Mouse (Mus musculus) cerebellum, postnatal 25 days (tissue): ENCODE results near the gene Tiam1.
A peak's percentile ranks its signal among the peaks of the same experiment; 100 is the strongest.

Experiments
- DNase-seq, 2 experiments: peaks; one replicate each; pipeline ENCODE4 v3.0.0; 2021; ENCODE audit warnings: mixed read lengths in 2 of 2

Gene Tiam1

DNA sequence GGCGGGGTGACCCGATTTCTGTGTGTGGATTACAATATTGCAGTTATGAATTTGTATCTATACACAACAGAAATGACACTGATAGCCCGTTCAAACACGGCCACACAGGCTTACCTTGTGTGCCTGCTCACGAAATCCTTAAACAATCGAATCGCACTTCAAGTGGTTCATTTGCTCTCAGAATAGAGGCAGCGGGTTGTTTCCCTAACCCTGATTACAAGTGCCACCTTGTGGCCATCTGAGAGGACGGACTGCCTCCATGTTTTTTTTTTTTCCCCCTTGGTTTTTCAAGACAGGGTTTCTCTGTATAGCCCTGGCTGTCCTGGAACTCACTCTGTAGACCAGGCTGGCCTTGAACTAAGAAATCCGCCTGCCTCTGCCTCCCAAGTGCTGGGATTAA is 312.4 kb downstream of the Tiam1 start:
- DNase-seq = peak; percentile 48 to 64

DNA sequence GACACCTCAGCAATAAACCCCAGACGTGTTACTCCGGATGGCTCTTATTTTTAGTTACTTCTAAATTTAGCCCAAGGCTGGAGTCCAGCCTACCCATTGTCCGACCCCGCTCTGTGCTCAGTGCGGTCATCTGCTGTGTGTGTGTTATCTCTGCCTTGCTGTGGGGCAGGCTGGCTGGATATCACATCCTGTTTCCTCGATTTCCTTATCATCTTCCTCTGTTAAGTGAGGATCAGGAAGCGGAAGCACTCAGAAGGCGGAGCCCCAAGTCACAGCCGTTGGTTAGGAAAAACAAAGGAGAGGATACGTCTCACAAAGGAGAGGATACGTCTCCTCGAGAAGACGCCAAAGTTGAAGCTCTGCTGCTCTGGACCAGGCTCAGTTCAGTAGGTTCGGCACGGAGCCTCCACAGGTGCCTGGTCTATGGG is 313.3 kb downstream of the Tiam1 start:
- DNase-seq = peak in 1 of 2 experiments; percentile 52

DNA sequence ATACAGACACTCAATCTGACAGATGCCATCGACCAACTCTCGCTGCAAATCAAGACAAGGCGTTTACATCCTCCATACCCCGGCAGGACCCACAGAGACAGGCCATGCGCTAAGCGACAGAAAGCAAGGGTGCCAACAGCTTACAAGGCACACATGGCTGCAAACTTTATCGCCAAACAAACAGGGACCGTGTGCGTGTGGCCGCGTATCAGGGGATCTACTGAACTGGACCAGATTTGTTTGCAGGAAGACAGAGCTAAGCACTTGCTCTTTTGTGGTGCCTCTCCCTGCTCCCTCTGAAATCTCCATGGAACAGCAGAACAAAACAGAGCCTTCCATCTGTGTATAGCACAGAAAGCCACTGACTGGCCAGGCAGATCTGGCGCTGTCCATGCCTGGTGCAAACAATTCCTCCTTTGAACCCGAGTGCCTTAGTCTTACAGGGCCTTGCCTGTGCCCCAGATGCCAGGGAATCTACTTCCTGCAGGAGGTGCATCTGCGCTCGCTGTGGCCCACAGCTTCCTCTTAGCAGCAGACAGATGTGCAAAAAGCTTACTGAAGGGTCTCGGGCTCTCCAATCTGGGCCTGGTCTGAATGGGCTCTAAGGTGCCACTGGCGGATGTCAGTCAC is 316.0 kb downstream of the Tiam1 start:
- DNase-seq = no peak

DNA sequence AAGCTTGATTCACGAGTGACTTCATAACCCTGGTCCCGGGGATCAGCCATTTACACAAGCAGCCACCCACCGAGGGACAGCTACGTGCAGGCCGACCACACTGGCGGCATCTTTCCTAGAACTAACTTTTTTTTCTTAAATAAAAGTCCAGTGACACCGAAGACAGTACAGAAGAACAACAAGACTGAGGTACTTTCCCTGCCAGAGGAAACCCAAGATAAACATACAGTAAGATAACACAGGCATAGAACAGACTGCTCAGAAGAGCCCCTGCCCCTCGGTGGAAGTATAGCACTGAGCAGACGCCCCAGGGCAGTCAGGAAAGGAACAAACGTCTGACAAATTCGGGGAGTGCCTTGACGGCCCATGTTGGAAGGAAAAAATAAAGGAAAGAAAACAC is 317.7 kb downstream of the Tiam1 start:
- DNase-seq = no peak

DNA sequence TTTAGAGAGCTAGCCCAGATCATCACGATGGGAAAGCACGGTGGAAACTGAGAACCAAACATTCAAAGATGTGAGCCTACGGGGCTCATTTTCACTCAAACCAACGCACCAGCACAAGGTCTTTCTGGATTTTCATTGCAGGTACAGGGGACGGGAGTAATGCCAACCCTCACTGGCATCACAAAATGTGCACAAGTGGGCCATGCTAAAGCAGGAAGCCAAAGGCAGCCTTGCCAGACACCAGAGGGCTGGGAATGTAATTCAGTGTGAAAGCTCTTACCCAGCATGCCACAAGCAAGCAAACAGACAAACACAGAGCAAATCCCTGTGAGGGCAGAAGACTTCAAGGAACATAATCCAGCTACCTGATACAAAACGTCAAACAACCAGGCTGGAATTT is 320.7 kb downstream of the Tiam1 start:
- peak; percentile 76 to 84 for DNase-seq

DNA sequence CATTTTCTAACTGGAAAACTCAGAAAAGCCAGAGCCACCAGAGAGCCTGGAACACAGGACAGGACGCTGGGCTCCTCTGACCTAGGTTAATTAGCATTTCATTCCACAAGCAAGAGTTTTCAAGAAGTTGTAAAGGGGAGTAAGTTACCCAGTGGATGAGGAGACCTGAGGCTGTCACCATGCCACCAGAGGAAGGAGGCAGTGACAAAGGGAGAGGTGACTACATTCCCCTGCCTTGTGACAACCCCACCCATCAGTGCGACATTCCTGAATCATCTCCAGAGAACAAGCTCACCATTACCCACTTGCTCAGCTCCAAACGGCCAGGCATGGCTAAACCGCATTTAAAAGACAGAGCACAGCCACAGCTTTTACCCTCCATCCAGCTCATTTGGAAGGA is 324.9 kb downstream of the Tiam1 start:
- DNase-seq = no peak

- peak; percentile 38 to 43 for DNase-seq
Observed at GRCm38 (mm10) chr16:89817861-89818630, 325.5 kb downstream of the Tiam1 start.

GRCm38 (mm10) chr16:89817301-89817700 is 326.3 kb downstream of the Tiam1 start:
- DNase-seq = no peak

DNA sequence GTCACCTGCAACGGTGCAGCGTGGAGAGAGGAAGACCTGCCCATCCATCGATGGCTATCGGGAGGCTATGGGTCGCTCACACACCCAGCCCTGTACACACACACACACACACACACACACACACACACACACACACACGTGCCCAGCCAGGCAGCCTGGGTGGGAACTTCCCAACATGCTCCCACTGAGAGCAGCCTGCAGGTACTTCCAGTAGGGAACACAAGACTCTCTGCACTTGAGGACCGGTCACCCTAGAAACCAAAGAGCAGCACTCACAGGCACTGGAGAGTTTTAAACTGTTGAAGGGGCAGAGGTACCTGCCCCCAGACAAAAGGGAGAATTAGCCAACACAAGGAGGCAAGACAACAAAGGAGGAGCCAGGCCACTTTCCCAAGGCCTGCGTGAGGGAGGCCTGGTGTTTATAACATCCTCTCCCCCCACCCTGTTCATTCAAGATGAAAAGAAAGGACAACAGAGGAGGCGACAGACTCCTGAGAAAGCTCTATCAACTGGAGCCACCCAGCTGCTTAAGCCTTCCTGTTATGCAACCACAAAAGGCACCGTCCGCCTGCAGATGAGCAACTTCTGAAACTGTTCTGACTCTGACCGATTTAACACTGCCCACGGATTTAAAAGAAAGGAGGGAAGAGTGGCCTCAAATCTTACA is 326.9 kb downstream of the Tiam1 start:
- no peak for DNase-seq

GRCm38 (mm10) chr16:89813536-89813935 is 330.0 kb downstream of the Tiam1 start:
- no peak for DNase-seq

DNA sequence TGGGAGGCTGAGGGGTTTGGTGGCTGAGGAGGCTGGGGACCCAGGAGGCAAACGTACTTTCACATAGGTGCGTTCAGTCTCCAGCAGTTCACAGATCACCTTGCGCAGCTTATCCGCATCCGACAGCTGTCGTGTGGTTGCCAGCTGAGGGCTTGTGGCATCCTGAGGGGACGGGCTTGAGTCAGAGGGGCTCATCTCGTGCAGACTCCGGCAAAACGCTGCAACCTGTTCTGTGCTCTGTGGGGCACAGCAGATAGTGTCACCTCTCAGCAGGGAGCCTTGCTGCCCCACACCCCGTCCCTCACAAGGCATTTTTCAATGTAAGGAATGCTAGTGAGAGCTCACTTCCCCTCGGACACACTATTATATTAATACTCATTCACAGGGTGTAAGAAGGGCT is 330.7 kb downstream of the Tiam1 start:
- DNase-seq = no peak

DNA sequence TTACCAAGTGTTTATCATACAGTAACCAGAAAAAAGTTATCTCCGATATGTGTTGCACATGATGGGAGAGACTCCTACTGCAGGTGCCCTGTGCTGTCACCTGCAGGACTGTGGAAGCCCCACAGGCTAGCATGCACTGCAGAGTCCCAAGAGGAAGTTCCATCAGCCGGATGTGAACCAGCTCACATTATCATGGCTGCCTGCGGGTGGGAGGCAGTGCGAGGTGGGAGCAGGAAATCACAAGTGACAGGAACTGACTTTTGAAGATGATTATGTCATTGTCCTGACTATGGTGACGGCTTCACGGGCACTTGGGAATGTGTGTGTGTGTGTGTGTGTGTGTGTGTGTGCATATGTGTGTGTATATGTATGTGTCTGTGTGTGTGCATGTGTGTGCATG is 333.2 kb downstream of the Tiam1 start:
- DNase-seq = no peak

DNA sequence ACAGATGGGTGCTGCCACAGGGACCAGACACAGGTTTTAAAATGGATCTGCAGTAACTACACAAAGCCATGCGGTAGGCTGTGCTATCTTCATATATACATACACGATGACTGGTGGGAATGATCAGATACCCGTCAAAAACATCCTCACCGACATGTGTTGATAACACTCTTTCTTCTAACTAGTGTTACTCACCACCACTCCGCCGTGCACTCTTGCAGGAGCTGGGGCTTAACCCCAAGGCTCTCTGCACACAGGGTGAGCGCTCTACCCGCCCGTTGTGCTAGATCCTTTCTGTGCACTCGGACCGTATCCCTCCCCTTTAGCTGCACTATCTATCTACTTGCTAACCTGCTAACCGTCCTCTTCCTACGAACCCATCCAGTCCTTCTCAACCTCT is 335.4 kb downstream of the Tiam1 start:
- DNase-seq = no peak

- no peak for DNase-seq
Observed at GRCm38 (mm10) chr16:89805946-89806345, 337.6 kb downstream of the Tiam1 start.

- no peak for DNase-seq
Observed at GRCm38 (mm10) chr16:89805210-89805609, 338.4 kb downstream of the Tiam1 start.

- no peak for DNase-seq
Observed at GRCm38 (mm10) chr16:89801493-89801892, 342.1 kb downstream of the Tiam1 start.

- DNase-seq = no peak
Observed at GRCm38 (mm10) chr16:89799772-89800171, 343.8 kb downstream of the Tiam1 start.

DNA sequence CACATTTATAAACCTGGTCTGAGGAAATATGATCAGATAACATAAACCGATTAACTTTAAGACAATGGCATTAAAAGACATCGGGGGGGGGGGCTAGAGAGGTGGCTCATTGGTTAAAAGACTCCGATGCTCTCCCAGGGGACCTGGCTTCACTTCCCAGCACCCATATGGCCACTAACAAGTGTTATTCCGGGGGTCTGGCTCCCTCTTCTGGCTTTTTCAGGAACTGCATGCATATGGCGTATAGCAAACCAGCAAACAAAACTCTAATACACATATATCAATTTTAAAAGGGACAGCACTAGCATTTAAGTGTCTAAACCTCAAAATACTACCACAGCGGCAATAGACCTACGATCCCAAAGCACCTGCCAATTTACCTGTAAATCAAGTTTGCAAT is 347.0 kb downstream of the Tiam1 start:
- peak; percentile 38 to 64 for DNase-seq

- DNase-seq = no peak
Observed at GRCm38 (mm10) chr16:89789792-89790434, 353.7 kb downstream of the Tiam1 start.

DNA sequence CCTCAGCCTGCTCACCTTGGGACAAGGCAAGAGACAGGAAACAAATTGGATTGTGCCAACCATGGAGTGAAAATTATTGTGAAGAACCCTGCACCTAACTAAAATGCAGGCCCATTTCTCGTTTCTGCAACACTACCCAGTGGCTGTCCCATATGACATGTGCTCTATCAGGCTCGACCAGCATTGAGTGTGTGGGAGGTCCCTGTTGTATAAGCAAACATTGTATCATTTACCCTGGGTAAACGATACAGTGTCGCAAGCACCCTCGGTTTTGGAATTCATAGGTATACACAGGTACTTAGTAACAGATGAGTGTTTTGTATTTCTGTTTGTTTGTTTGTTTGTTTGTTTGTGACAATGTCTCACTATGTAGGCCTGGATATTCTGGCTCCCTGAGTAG is 357.8 kb downstream of the Tiam1 start:
- DNase-seq = no peak

- DNase-seq = no peak
Observed at GRCm38 (mm10) chr16:89779705-89780104, 363.9 kb downstream of the Tiam1 start.

DNA sequence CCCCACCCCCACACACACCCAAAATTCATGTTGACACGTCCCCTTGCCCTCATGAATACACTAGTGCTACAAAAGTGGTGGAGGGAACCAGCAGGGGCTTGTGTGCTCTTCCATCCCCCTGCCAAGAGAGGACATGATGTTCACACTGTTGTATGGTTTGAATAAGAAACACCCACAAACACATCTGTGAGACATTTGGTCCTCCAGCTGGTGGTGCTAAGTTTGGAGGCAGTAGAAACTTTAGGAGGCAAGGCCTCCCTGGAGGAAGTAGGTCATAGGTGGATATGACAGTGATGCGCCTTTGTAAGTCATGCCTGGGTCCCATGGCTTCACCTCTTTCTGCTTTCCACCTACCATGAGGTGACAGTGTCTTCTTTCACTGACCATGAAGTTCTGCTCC is 366.1 kb downstream of the Tiam1 start:
- DNase-seq = no peak

GRCm38 (mm10) chr16:89774553-89774913 is 369.0 kb downstream of the Tiam1 start:
- no peak for DNase-seq
